Mouse (Mus musculus) heart, embryonic 10.5 days (tissue): ENCODE measurements around the gene Acox3. TPM values are rescaled to one million over a fixed set of nuclear protein-coding genes. Genes with fewer than 3 reads are reported as not detected.
A peak's percentile ranks its signal among the peaks of the same experiment; 100 is the strongest.

Experiments
- DNase-seq: peaks from one replicate; pipeline ENCODE4 v3.0.0-alpha.2; 2017; ENCODE audit warnings: low spot score
- H3K27ac ChIP-seq: fragments of 300-500 bp; sonication (generic); 2 replicates; pipeline ENCODE4 v1.5.1; 2016; ENCODE audit warnings: mild to moderate bottlenecking
- H3K27me3 ChIP-seq: fragments of 300-500 bp; sonication (generic); 2 replicates; pipeline ENCODE4 v1.6.1; 2016; ENCODE audit warnings: mild to moderate bottlenecking; ENCODE audit not compliant: poor library complexity, insufficient read depth, severe bottlenecking
- H3K36me3 ChIP-seq: fragments of 300-500 bp; sonication (generic); 2 replicates; pipeline ENCODE4 v1.6.1; 2016; ENCODE audit warnings: mild to moderate bottlenecking, moderate library complexity
- H3K4me1 ChIP-seq: fragments of 300-500 bp; sonication (generic); 2 replicates; pipeline ENCODE4 v1.6.1; 2016; ENCODE audit warnings: mild to moderate bottlenecking
- H3K4me3 ChIP-seq: fragments of 300-500 bp; sonication (generic); 2 replicates; pipeline ENCODE4 v1.5.1; 2016; ENCODE audit warnings: mild to moderate bottlenecking, moderate library complexity
- H3K9me3 ChIP-seq: fragments of 300-500 bp; sonication (generic); 2 replicates; pipeline ENCODE4 v1.6.1; 2016; ENCODE audit warnings: mild to moderate bottlenecking, moderate library complexity
- WGBS: fragments of 180-500 bp; shearing (Covaris S2); methylation state at CpG from one replicate; pipeline ENCODE4 v1.1.7; 2016; 5-methylcytosine and 5-hydroxymethylcytosine counted together
- polyA plus RNA-seq: library from polyadenylated mRNA; unstranded; fragments of >200 nt; fragmentation: Nextera tagmentation; extraction: Ambion mirVana; gene quantifications from 2 replicates; pipeline ENCODE4 v1.2.1, GENCODE M21; 2016

Acox3 gene
- polyA plus RNA-seq, 1 experiment from 2014 or later = 9.9 TPM

DNA sequence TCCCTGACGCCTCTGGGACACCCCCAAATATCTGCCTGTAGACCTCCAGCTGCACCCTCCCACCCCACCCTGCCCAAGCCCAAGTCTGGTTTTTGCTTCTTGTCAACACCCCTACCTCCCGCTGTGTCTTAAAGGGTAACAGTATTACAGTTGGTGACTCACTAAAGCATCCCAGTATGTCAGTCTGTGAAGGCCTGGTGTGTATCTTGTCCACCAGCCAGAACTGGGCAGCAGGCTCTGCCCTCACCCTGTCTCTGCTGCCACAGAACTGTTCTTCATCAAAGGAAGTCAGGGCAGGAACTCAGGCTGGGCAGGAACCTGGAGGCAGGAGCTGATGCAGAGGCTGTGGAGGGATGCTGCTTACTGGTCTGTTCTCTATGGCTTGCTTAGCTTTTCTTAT is 43.6 kb downstream of the Acox3 start:
- H3K36me3 ChIP-seq = no peaks in the 10 kb centered on the region
- 67% methylated on average over 2 of the region's 2 CpGs for WGBS
- H3K27me3 ChIP-seq = peaks cover 16% of the 10 kb centered on the region; the same call in 1 of the 2 replicates
- no peak for DNase-seq
- H3K4me1 ChIP-seq = peaks cover 19% of the 10 kb centered on the region
- H3K27ac ChIP-seq = no peak overlapping the region
- no peak overlapping the region for H3K4me3 ChIP-seq
- H3K9me3 ChIP-seq = no peaks in the 10 kb centered on the region

DNA sequence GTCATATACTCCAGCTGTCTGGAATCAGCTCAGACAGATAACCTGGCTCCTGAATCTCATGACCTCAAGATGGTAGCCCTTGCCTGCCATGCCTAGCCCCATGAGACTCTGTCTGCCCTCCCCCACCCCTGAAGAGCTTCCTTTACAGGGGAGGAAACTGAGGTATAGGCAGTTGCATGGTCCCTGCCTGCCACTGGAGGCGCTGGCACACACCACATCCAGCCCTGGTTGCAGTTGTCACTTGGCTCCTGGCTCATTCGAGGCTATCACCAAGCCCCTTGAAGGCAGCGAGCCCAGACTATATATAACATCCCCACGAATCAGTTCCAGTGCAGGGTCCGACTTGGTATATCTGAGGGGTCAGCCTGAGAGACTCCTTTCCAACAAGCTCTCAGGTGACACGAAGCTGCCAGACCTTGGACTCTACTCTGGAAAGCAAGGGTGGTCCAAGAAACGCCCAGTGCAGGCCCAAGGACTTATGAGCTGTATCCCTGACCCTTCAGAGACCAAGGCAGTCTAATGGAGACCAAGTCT is 44.5 kb downstream of the Acox3 start:
- 45% methylated on average over 7 of the region's 7 CpGs for WGBS
- DNase-seq = no peak

DNA sequence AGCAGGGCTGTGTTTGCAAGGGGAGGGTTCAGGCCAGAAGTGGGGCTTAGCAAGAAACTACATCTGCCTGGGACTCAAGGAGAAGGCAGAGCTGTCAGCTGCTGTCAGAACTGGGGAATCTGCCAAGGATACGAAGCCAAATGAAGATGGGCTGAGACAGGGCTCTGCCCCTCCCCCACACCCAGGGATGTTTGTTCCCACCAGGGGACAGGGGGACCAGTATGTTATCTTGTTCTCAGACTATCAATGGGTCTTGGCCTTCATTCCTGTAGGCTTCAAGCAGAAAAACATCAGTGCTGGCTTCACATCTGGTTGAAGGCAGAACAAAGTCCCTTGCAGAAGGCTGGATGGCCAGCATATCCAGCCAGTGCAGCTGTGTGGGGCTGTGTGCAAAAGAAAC is 45.8 kb downstream of the Acox3 start:
- H3K4me3 ChIP-seq = no peak overlapping the region
- H3K27ac ChIP-seq = no peak overlapping the region
- H3K4me1 ChIP-seq = peaks cover 12% of the 10 kb centered on the region; the same call in 1 of the 2 replicates
- no peaks in the 10 kb centered on the region for H3K36me3 ChIP-seq
- peaks cover 28% of the 10 kb centered on the region; the same call in 1 of the 2 replicates for H3K27me3 ChIP-seq
- DNase-seq = no peak
- H3K9me3 ChIP-seq = no peaks in the 10 kb centered on the region
- 44% methylated on average over 1 of the region's 1 CpGs for WGBS

More for the DNA sequence above, 44.5 kb downstream of the Acox3 start:
- peaks cover 10% of the 10 kb centered on the region; the same call in 1 of the 2 replicates for H3K4me1 ChIP-seq
- peaks cover 16% of the 10 kb centered on the region; the same call in 1 of the 2 replicates for H3K27me3 ChIP-seq
- H3K4me3 ChIP-seq = no peak overlapping the region
- no peaks in the 10 kb centered on the region for H3K36me3 ChIP-seq
- H3K27ac ChIP-seq = no peak overlapping the region
- no peaks in the 10 kb centered on the region for H3K9me3 ChIP-seq

DNA sequence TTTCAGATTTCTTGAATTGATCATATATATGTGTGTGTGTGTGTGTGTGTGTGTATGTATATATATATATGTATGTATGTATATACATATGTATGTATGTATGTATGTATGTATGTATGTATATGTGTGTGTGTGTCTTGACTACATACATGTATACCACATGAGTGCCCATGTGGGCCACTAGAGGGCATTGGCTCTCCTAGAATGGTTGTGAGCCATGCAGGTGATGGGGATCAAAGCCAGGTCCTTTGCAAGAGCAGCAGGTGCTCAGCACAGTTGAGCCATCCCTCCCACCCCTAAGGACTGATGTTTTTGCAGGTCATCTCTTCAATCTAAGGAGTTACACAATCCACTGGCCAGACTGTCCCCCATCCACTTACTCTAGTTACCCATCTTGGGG is 46.5 kb downstream of the Acox3 start:
- H3K27me3 ChIP-seq = peaks cover 26% of the 10 kb centered on the region; the same call in 1 of the 2 replicates
- no peak overlapping the region for H3K4me3 ChIP-seq
- no peaks in the 10 kb centered on the region for H3K9me3 ChIP-seq
- no peak overlapping the region for H3K27ac ChIP-seq
- no peaks in the 10 kb centered on the region for H3K36me3 ChIP-seq
- peaks cover 12% of the 10 kb centered on the region; the same call in 1 of the 2 replicates for H3K4me1 ChIP-seq
- no peak for DNase-seq

DNA sequence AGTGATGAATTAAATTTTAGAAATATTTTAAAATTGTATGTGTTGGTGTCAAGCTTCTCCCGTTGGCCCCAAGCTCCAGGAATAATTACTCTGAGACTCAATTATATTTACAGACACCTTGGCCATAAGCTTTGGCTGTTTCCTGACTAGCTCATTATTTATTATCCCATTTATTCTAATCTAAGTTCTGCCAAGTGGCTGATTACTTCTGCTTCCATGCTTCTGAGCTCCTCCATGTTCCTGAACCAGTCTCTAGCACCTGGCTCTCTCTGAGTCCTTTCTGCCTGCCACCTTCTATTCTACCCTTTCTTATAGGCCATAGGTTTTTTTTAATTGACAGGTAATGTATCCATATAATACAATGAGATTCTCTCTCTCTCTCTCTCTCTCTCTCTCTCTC is 47.9 kb downstream of the Acox3 start:
- no peaks in the 10 kb centered on the region for H3K9me3 ChIP-seq
- no peak for DNase-seq
- H3K4me3 ChIP-seq = no peak overlapping the region
- peaks cover 10% of the 10 kb centered on the region for H3K4me1 ChIP-seq
- 93% methylated on average over 1 of the region's 1 CpGs for WGBS
- H3K27ac ChIP-seq = no peak overlapping the region
- no peaks in the 10 kb centered on the region for H3K36me3 ChIP-seq
- H3K27me3 ChIP-seq = peaks cover 13% of the 10 kb centered on the region; the same call in 1 of the 2 replicates

DNA sequence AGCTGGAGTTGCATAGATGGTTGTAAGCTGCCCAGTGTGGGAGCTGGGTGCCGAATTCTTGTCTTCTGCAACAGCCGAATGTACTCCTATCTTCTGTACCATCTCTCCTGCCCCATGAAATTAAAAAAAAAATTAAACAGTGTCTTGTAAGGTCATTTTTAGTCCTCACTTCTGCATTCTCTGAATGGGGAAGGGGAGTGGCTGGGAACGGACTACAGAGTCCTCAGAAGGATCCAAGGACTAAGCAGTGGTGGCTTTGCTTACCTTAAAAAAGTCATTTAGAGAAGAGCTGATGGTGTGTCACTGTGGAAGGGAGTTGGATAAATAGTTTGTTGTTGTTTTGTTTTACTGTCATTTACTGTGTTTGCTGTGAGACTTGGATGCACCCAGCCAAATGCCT is 48.4 kb downstream of the Acox3 start:
- H3K9me3 ChIP-seq = no peaks in the 10 kb centered on the region
- H3K27ac ChIP-seq = no peak overlapping the region
- 85% methylated on average over 3 of the region's 3 CpGs for WGBS
- DNase-seq = no peak
- peaks cover 12% of the 10 kb centered on the region for H3K27me3 ChIP-seq
- peaks cover 15% of the 10 kb centered on the region for H3K4me1 ChIP-seq
- H3K4me3 ChIP-seq = no peak overlapping the region
- H3K36me3 ChIP-seq = no peaks in the 10 kb centered on the region

DNA sequence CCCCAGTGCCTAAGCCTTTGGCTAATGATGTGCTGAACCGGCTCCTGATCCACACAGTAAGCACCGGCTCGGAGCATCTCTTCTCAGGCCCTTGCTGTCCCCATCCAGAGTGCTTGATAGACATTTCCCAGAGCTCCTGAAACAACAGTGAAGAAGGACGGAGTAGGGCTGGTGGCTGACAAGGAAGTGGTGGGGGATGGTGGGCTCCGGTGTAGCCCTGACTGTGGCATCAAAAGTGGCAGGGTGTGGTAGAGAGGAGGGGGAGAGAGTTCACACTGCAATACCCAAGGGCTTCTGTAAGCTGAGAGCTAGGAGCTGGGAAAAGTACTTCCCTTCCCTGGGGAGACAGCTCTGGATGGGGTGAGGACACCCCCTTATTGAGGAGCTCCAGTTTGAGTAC is 48.9 kb downstream of the Acox3 start:
- Histone ChIP-seq H3K27ac (no peak overlapping the region), H3K27me3 (peaks cover 12% of the 10 kb centered on the region), H3K9me3 (no peaks in the 10 kb centered on the region), H3K4me1 (peaks cover 19% of the 10 kb centered on the region), H3K4me3 (no peak overlapping the region), H3K36me3 (no peaks in the 10 kb centered on the region)
- WGBS = 29% methylated on average over 5 of the region's 5 CpGs
- DNase-seq = no peak

DNA sequence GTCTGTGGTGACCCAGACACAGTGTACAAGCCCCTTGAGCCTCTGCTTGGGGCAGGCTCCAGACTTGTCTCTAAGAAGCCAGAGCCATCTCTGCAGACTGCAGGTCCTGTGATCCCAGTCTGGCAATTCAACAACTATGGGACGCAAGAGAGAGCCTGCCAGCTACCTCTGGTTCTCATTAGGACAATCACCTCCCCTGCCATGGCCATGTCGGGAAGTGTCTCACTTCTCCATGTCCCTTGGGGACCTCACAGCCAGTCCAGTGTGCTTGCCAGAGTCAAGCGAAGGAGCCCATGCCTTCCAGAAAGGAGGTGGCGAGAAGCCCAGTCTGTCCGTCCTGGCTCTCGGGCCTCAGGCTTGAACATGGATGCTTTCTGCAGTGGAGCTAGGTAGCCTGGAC is 50.0 kb downstream of the Acox3 start:
- no peaks in the 10 kb centered on the region for H3K36me3 ChIP-seq
- peaks cover 12% of the 10 kb centered on the region for H3K27me3 ChIP-seq
- H3K27ac ChIP-seq = no peak overlapping the region
- 84% methylated on average over 6 of the region's 6 CpGs for WGBS
- no peaks in the 10 kb centered on the region for H3K9me3 ChIP-seq
- no peak overlapping the region for H3K4me3 ChIP-seq
- no peak for DNase-seq
- peaks cover 20% of the 10 kb centered on the region for H3K4me1 ChIP-seq

DNA sequence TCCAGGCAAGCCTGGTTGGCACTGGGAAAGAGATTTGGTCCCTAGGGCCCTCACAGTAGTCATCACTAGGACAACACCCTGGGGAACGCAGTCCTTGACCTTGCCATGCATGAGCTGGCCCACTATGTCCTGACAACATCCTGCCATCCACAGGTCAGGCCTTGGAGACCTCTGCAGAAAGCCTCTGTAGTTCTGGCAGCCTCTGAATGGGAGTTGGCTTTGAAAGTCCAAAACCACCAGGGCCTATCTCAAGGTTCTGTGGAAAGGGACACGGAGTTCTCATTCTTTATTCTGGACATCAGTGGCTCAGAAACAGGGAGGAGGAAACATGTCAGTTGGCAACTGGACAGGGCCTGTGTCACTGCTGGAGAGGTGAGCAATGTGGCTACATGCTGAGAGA is 53.2 kb downstream of the Acox3 start:
- Histone ChIP-seq H3K36me3 (no peaks in the 10 kb centered on the region), H3K4me1 (peaks cover 14% of the 10 kb centered on the region; the same call in 1 of the 2 replicates), H3K9me3 (no peaks in the 10 kb centered on the region), H3K27ac (no peak overlapping the region), H3K27me3 (peaks cover 12% of the 10 kb centered on the region), H3K4me3 (no peak overlapping the region)
- DNase-seq = no peak
- WGBS = 72% methylated on average over 2 of the region's 2 CpGs

DNA sequence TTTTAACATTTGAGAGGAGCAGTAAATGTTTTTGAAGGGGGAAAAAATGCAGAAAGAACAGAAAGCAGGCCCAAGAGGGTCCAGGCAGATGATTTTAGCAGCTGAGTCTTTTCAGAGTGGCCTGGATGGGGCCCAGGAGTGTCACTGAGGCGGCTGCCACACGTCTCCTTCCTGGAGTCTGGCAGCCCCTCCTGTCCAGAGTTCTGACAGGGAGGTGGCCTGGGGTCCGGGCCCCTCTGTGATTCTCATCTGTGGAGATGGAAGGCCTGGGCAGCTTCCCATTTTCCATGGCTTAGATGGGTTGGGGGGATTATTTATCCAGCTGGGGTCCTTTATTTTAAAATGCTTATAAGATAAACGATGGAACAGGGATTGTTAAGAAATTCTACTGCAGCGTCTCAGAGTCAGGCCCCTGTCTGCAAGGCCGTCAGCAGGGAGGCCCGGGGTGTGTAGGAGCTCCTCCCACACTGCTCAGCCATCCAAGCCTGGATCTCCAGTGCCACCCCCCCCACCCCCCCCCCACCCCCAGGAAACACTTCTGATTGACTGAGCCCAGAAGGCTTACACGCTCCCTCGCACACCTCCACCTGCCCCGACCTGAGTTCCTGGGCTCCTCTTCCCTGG is 59.2 kb downstream of the Acox3 start:
- peaks cover 21% of the 10 kb centered on the region for H3K4me1 ChIP-seq
- DNase-seq = no peak
- H3K4me3 ChIP-seq = no peak overlapping the region
- no peaks in the 10 kb centered on the region for H3K9me3 ChIP-seq
- 57% methylated on average over 10 of the region's 10 CpGs for WGBS
- H3K36me3 ChIP-seq = no peaks in the 10 kb centered on the region
- H3K27ac ChIP-seq = peak overlapping the region; percentile 49
- H3K27me3 ChIP-seq = peaks cover 5% of the 10 kb centered on the region

DNA sequence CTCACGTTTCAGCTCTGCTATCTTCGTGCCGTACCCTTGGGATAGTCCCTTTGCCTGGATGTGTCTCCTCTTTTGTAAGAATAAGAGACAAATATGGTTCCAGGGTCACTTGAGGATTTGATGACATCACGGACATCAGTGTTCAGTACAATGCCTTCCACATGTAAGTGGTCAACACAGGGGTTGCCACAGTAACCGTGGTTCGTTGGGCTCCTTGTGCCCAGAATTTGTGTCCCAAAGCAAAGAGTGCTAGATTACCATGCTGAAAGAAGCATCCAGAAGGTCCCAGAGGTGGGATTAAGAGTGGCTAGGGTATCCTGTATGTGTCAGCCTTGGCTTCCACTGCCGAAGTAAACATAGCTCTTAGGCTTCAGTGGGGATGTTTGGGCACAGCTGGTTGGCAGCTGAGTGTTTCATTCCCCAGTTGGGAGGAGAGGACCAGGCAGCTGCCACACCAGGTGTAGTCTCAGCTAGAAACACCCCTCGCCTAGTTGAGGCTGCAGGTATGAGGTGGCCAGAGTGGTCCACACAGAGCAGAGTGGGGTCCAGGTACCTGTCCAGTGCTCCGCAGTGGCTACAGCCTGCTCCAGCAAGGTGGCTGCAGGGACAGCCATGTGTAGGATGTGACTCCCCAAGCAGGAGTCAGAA is 60.7 kb downstream of the Acox3 start:
- WGBS = 80% methylated on average over 9 of the region's 9 CpGs
- no peak overlapping the region for H3K4me3 ChIP-seq
- no peaks in the 10 kb centered on the region for H3K9me3 ChIP-seq
- H3K27me3 ChIP-seq = peaks cover 11% of the 10 kb centered on the region; the same call in 1 of the 2 replicates
- peaks cover 21% of the 10 kb centered on the region for H3K4me1 ChIP-seq
- DNase-seq = no peak
- no peaks in the 10 kb centered on the region for H3K36me3 ChIP-seq
- H3K27ac ChIP-seq = no peak overlapping the region

DNA sequence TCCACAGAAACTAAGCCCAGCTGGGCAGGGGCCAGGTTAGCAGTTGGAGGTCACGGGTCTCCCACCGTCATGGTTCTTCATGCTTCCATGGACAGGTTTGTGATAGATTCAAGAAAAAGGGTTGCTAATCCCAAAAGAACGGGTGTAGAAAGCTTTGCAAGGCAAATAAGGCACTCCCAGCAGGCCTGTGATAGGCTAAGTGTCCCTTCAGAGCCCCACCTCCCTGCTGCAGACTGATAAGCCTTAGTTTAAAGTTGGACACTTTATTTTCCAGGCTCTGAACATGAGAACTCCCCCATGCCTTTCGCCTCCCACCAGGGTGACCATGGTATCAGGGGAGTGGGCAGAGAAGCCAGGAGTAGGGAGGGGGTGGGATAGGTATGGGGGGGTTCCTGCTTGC is 61.2 kb downstream of the Acox3 start:
- Histone ChIP-seq H3K36me3 (no peaks in the 10 kb centered on the region), H3K9me3 (no peaks in the 10 kb centered on the region), H3K4me1 (peaks cover 21% of the 10 kb centered on the region), H3K27me3 (peaks cover 11% of the 10 kb centered on the region; the same call in 1 of the 2 replicates), H3K27ac (no peak overlapping the region), H3K4me3 (no peak overlapping the region)
- no peak for DNase-seq
- WGBS = 64% methylated on average over 4 of the region's 4 CpGs

DNA sequence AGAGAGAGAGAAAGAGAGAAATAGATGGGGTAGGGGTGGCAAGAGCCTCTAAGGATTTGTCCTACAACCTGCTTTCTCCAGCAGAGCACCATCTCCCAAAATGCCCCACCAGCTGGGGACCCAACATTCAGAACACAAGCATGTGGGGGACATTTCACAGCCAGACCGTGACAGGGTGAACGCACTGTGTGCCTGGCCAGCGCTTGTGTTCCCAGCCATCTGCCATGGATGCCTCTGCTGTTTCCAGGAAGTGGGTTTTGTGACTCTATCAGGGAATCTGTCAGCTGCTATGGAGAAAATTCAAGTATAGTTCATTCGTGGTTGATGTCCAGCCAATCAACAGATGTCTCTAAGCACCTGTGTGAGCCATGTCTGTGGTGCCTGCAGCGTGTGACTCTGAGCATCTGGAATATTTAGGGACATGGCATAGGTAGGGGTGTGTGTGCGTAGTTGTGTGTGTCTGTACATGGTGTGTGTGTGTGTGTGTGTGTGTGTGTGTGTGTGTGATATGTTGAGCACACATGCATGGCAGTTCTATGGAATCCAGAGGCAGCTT is 63.2 kb downstream of the Acox3 start:
- 79% methylated on average over 6 of the region's 6 CpGs for WGBS
- no peak overlapping the region for H3K4me3 ChIP-seq
- DNase-seq = no peak

More for the DNA sequence above, 63.2 kb downstream of the Acox3 start:
- peaks cover 21% of the 10 kb centered on the region for H3K4me1 ChIP-seq
- 0 out of 2 replicates have a peak, but pooled peaks cover 11% of the 10 kb centered on the region for H3K27me3 ChIP-seq
- no peaks in the 10 kb centered on the region for H3K9me3 ChIP-seq
- no peak overlapping the region for H3K27ac ChIP-seq
- no peaks in the 10 kb centered on the region for H3K36me3 ChIP-seq
